Mouse (Mus musculus) heart, embryonic 16.5 days (tissue): ENCODE results near the gene Hoxb4. TPM values are rescaled to one million over a fixed set of nuclear protein-coding genes. Genes with fewer than 3 reads are reported as not detected.
A peak's percentile ranks its signal among the peaks of the same experiment; 100 is the strongest.

Experiments used
- ATAC-seq: fragments of 200-750 bp; cut with Nextera tagmentation; replicated peaks from 2 replicates; pipeline ENCODE4 v1.8.0; 2017; ENCODE audit warnings: moderate number of reproducible peaks; ENCODE audit not compliant: insufficient read depth, low FRiP score; ENCODE audit errors: extremely low read depth
- H3K27ac ChIP-seq: fragments of 300-500 bp; sonication (generic); 2 replicates; pipeline ENCODE4 v1.5.1; 2014; ENCODE audit warnings: mild to moderate bottlenecking, low read length, control low read depth, moderate library complexity
- H3K27me3 ChIP-seq: fragments of 300-500 bp; sonication (generic); 2 replicates; pipeline ENCODE4 v1.6.1; 2014; ENCODE audit warnings: low read length, mixed read lengths; ENCODE audit not compliant: control insufficient read depth, insufficient read depth
- H3K36me3 ChIP-seq: fragments of 300-500 bp; sonication (generic); 2 replicates; pipeline ENCODE4 v1.6.1; 2014; ENCODE audit not compliant: control insufficient read depth, insufficient read depth
- H3K4me1 ChIP-seq: fragments of 300-500 bp; sonication (generic); 2 replicates; pipeline ENCODE4 v1.6.1; 2014; ENCODE audit warnings: low read length, mixed read lengths; ENCODE audit not compliant: control insufficient read depth, insufficient read depth
- H3K4me2 ChIP-seq: fragments of 300-500 bp; sonication (generic); 2 replicates; pipeline ENCODE4 v1.6.1; 2014; ENCODE audit warnings: low read depth, mild to moderate bottlenecking, control low read depth, low read length
- H3K4me3 ChIP-seq: fragments of 300-500 bp; sonication (generic); 2 replicates; pipeline ENCODE4 v1.5.1; 2014; ENCODE audit warnings: mild to moderate bottlenecking, control low read depth, low read length
- H3K9ac ChIP-seq: fragments of 300-500 bp; sonication (generic); 2 replicates; pipeline ENCODE4 v1.6.1; 2014; ENCODE audit warnings: low read length, control low read depth
- H3K9me3 ChIP-seq: fragments of 300-500 bp; sonication (generic); replicated peaks from 2 replicates; pipeline ENCODE4 v1.6.1; 2016; ENCODE audit warnings: low read length; ENCODE audit not compliant: control insufficient read depth
- WGBS: fragments of 180-500 bp; shearing (Covaris S2); extraction: QIAGEN DNeasy Blood & Tissue Kit; methylation state at CpG from one replicate; pipeline ENCODE4 v1.1.7; 2014; 5-methylcytosine and 5-hydroxymethylcytosine counted together
- polyA plus RNA-seq: library from polyadenylated mRNA; unstranded; fragments of >200 nt; fragmentation: Nextera tagmentation; extraction: Ambion mirVana; gene quantifications from 2 replicates; pipeline ENCODE4 v1.2.1, GENCODE M21; 2015

Gene Hoxb4
- polyA plus RNA-seq, 1 experiment from 2014 or later: 0.28 TPM

DNA sequence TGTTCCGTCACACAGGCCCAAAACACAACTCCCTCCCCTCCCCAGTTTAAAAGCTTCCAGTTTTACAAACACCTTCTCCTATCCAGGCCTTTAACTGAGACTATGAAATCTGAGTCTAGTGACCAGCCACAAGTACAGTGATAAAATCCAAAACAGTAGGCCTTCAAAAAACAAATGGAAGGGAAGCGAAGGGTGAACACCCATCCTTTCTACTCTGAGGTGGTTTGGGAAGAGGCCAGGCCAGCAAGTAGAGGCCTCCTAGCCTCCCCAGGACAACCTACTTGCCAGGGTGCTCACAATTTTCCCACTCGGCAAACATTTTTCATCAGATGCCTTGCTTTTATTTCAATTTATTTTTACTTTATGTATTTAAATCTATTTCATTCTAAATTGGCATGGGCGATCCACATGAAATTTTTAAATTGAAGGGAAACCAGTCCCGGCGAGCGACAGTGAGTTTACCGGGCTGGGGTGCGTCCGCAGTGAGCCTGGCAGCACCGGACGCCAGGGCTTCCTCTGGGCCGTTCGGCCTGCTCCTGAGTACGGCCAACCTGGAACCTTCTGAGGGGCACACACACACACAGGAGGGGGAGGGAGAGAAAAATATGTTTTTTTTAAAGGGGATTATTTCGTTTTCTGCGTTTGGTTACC is 27.2 kb upstream of the Hoxb4 start:
- Histone ChIP-seq H3K9me3 (no peaks in the 10 kb centered on the region), H3K27me3 (peaks cover 93% of the 10 kb centered on the region), H3K9ac (no peak overlapping the region), H3K27ac (no peak overlapping the region), H3K4me2 (no peak overlapping the region), H3K4me3 (no peak overlapping the region), H3K36me3 (no peaks in the 10 kb centered on the region), H3K4me1 (no peaks in the 10 kb centered on the region)
- 15% methylated on average over 17 of the region's 17 CpGs for WGBS
- ATAC-seq: no peak

- no peaks in the 10 kb centered on the region for H3K9me3 ChIP-seq
- H3K27ac ChIP-seq: no peak within 1 kb of the TSS
- H3K36me3 ChIP-seq: no peaks in the 10 kb centered on the region
- no peaks in the 10 kb centered on the region for H3K4me1 ChIP-seq
- ATAC-seq: no peak
- H3K4me3 ChIP-seq: no peak within 1 kb of the TSS
- WGBS: 4% methylated on average over 22 of the region's 22 CpGs
- H3K4me2 ChIP-seq: no peak within 1 kb of the TSS
- H3K27me3 ChIP-seq: peaks cover 93% of the 10 kb centered on the region
- H3K9ac ChIP-seq: no peak within 1 kb of the TSS
These were observed 26.1 kb upstream of the Hoxb4 start, which contains the start of gene Hoxb6 for GRCm38 (mm10) chr11:96291681-96292564. Hoxb6 (plus strand) TSS chr11:96292476.

DNA sequence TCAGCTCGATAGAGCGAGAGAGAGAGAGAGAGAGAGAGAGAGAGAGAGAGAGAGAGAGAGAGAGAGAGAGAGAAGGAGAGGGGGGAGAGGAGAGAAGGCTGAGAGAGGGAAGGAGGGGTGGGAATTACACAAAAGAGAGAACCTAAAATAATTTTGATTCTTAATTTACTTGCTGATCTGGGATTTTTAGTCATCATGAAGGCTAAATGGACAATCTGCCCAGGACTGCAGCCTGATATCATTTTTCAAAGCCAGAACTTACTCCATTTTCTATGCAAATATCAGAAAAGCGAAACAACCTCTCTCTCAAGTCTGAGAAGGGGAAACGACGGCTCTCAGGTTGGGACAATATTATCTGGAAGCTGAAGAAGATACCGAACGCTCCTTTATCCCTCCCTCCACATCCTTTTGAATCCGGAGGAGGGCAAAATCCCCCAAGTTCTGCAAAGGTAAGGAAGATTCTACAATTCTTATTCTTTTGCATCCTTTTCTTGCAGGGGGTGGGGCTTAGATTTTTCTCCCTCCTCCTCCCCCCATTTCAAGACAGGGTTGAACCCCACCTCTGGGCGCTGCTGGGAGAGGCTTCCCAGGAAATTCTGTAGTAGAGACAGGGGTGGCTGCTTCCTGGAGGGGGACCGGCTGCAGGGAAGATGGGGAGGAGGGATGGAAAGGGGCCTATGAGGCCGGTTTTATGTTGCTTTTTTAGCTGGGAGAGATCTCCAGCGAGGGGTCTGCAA is 25.3 kb upstream of the Hoxb4 start:
- H3K4me3 ChIP-seq: no peak overlapping the region
- no peaks in the 10 kb centered on the region for H3K4me1 ChIP-seq
- H3K27me3 ChIP-seq: peaks cover 93% of the 10 kb centered on the region
- no peaks in the 10 kb centered on the region for H3K9me3 ChIP-seq
- no peak overlapping the region for H3K27ac ChIP-seq
- H3K4me2 ChIP-seq: no peak overlapping the region
- WGBS: 4% methylated on average over 12 of the region's 12 CpGs
- H3K36me3 ChIP-seq: no peaks in the 10 kb centered on the region
- ATAC-seq: no peak
- H3K9ac ChIP-seq: no peak overlapping the region

- H3K36me3 ChIP-seq: no peaks in the 10 kb centered on the region
- no peak overlapping the region for H3K9ac ChIP-seq
- H3K27ac ChIP-seq: no peak overlapping the region
- 6% methylated on average over 22 of the region's 22 CpGs for WGBS
- no peak overlapping the region for H3K4me2 ChIP-seq
- H3K4me3 ChIP-seq: no peak overlapping the region
- no peaks in the 10 kb centered on the region for H3K9me3 ChIP-seq
- H3K27me3 ChIP-seq: peaks cover 91% of the 10 kb centered on the region
- ATAC-seq: no peak
- no peaks in the 10 kb centered on the region for H3K4me1 ChIP-seq
These were observed 24.7 kb upstream of the Hoxb4 start for GRCm38 (mm10) chr11:96293302-96293921.

GRCm38 (mm10) chr11:96294245-96295091 is 23.6 kb upstream of the Hoxb4 start:
- WGBS: 2% methylated on average over 32 of the region's 32 CpGs
- ATAC-seq: no peak
- no peaks in the 10 kb centered on the region for H3K36me3 ChIP-seq
- no peak overlapping the region for H3K4me3 ChIP-seq
- peaks cover 91% of the 10 kb centered on the region for H3K27me3 ChIP-seq
- no peak overlapping the region for H3K27ac ChIP-seq
- H3K4me1 ChIP-seq: no peaks in the 10 kb centered on the region
- peak overlapping the region; percentile 13; the same call in 1 of the 2 replicates for H3K4me2 ChIP-seq
- no peak overlapping the region for H3K9ac ChIP-seq
- no peaks in the 10 kb centered on the region for H3K9me3 ChIP-seq

GRCm38 (mm10) chr11:96295092-96295835 is 22.8 kb upstream of the Hoxb4 start:
- H3K4me1 ChIP-seq: no peaks in the 10 kb centered on the region
- H3K9me3 ChIP-seq: no peaks in the 10 kb centered on the region
- H3K4me3 ChIP-seq: no peak overlapping the region
- peaks cover 91% of the 10 kb centered on the region for H3K27me3 ChIP-seq
- no peak for ATAC-seq
- peak overlapping the region; percentile 13; the same call in 1 of the 2 replicates for H3K4me2 ChIP-seq
- no peaks in the 10 kb centered on the region for H3K36me3 ChIP-seq
- H3K9ac ChIP-seq: no peak overlapping the region
- no peak overlapping the region for H3K27ac ChIP-seq
- WGBS: 3% methylated on average over 30 of the region's 30 CpGs

DNA sequence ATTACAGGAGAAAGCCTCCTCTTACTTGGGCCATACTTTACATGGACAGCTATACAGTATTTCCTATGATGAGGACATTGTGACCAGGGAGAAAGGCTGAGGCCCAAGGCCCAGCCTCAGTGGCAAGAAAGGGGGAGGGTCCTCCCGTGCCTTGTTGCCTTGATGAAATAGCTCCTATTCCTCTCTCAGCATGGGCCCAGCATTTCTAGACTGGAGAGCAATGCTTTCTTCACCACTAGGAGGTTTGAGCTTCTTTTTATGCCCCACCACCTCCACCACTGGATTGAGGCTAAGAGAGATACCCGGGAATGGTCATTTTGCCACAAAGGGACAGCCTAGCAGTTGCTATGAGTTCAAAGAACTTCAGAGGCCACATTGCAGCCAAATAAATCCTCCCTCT is 21.1 kb upstream of the Hoxb4 start:
- Histone ChIP-seq H3K9ac (no peak overlapping the region), H3K36me3 (no peaks in the 10 kb centered on the region), H3K4me3 (no peak overlapping the region), H3K27me3 (peaks cover 94% of the 10 kb centered on the region), H3K4me1 (no peaks in the 10 kb centered on the region), H3K27ac (no peak overlapping the region), H3K4me2 (no peak overlapping the region), H3K9me3 (no peaks in the 10 kb centered on the region)
- ATAC-seq: no peak
- WGBS: 10% methylated on average over 2 of the region's 2 CpGs

- 7% methylated on average over 3 of the region's 3 CpGs for WGBS
- no peak overlapping the region for H3K27ac ChIP-seq
- H3K4me2 ChIP-seq: no peak overlapping the region
These were observed 20.6 kb upstream of the Hoxb4 start for GRCm38 (mm10) chr11:96297428-96297827.

More at GRCm38 (mm10) chr11:96297428-96297827, 20.6 kb upstream of the Hoxb4 start:
- no peak overlapping the region for H3K4me3 ChIP-seq
- no peaks in the 10 kb centered on the region for H3K36me3 ChIP-seq
- H3K9me3 ChIP-seq: no peaks in the 10 kb centered on the region
- no peaks in the 10 kb centered on the region for H3K4me1 ChIP-seq
- no peak overlapping the region for H3K9ac ChIP-seq
- peaks cover 94% of the 10 kb centered on the region for H3K27me3 ChIP-seq
- ATAC-seq: no peak
